Mouse (Mus musculus) hindbrain, embryonic 11.5 days (tissue): ENCODE results near the gene Usp43. TPM values are rescaled to one million over a fixed set of nuclear protein-coding genes. Genes with fewer than 3 reads are reported as not detected.

Experiments
- ATAC-seq: fragments of 200-750 bp; cut with Nextera tagmentation; 2 replicates; pipeline ENCODE4 v1.8.0; 2017; ENCODE audit warnings: mild to moderate bottlenecking, moderate TSS enrichment, moderate library complexity; ENCODE audit not compliant: low FRiP score
- DNase-seq: peaks from one replicate; pipeline ENCODE4 v3.0.0-alpha.2; 2015; ENCODE audit warnings: low spot score
- H3K27ac ChIP-seq: fragments of 300-500 bp; sonication (generic); 2 replicates; pipeline ENCODE4 v1.5.1; 2014; ENCODE audit warnings: mild to moderate bottlenecking, low read depth, low read length
- H3K27me3 ChIP-seq: fragments of 300-500 bp; sonication (generic); 2 replicates; pipeline ENCODE4 v1.6.1; 2014; ENCODE audit warnings: mild to moderate bottlenecking, low read length, moderate library complexity, mixed read lengths; ENCODE audit not compliant: control insufficient read depth, insufficient read depth
- H3K36me3 ChIP-seq: fragments of 300-500 bp; sonication (generic); 2 replicates; pipeline ENCODE4 v1.6.1; 2014; ENCODE audit warnings: mild to moderate bottlenecking, low read length, moderate library complexity, mixed read lengths; ENCODE audit not compliant: control insufficient read depth, insufficient read depth
- H3K4me1 ChIP-seq: fragments of 300-500 bp; sonication (generic); replicated peaks from 2 replicates; pipeline ENCODE4 v1.6.1; 2014; ENCODE audit warnings: low read length, mixed read lengths; ENCODE audit not compliant: control insufficient read depth, insufficient read depth
- H3K4me2 ChIP-seq: fragments of 300-500 bp; sonication (generic); replicated peaks from 2 replicates; pipeline ENCODE4 v1.6.1; 2014; ENCODE audit warnings: mild to moderate bottlenecking, low read depth, low read length
- H3K4me3 ChIP-seq: fragments of 300-500 bp; sonication (generic); 2 replicates; pipeline ENCODE4 v1.5.1; 2014; ENCODE audit warnings: low read depth, low read length
- H3K9ac ChIP-seq: fragments of 300-500 bp; sonication (generic); 2 replicates; pipeline ENCODE4 v1.6.1; 2014; ENCODE audit warnings: low read depth, low read length
- H3K9me3 ChIP-seq: fragments of 300-500 bp; sonication (generic); 2 replicates; pipeline ENCODE4 v1.6.1; 2016; ENCODE audit warnings: low read length; ENCODE audit not compliant: control insufficient read depth
- WGBS: fragments of 180-500 bp; shearing (Covaris S2); extraction: QIAGEN DNeasy Blood & Tissue Kit; methylation state at CpG from one replicate; pipeline ENCODE4 v1.1.7; 2014; 5-methylcytosine and 5-hydroxymethylcytosine counted together
- polyA plus RNA-seq: library from polyadenylated mRNA; unstranded; fragments of >200 nt; fragmentation: Nextera tagmentation; extraction: Ambion mirVana; gene quantifications from 2 replicates; pipeline ENCODE4 v1.2.1, GENCODE M21; 2014

Gene Usp43
- polyA plus RNA-seq, 1 experiment from 2014 or later: 0.99 TPM

- no peaks in the 10 kb centered on the region for H3K27me3 ChIP-seq
- no peaks in the 10 kb centered on the region for H3K9me3 ChIP-seq
- no peak overlapping the region for H3K4me2 ChIP-seq
- H3K4me1 ChIP-seq: no peaks in the 10 kb centered on the region
- H3K36me3 ChIP-seq: no peaks in the 10 kb centered on the region
- DNase-seq: no peak
- ATAC-seq: no peak
- H3K4me3 ChIP-seq: no peak overlapping the region
- H3K27ac ChIP-seq: no peak overlapping the region
- WGBS: 75% methylated on average over 5 of the region's 5 CpGs
- H3K9ac ChIP-seq: no peak overlapping the region
Measured at GRCm38 (mm10) chr11:67865100-67865499, 56.9 kb downstream of the Usp43 start.

GRCm38 (mm10) chr11:67861399-67861838 lies 60.5 kb downstream of the Usp43 start:
- 8% methylated on average over 7 of the region's 7 CpGs for WGBS
- H3K9ac ChIP-seq: no peak overlapping the region
- H3K4me3 ChIP-seq: no peak overlapping the region
- H3K9me3 ChIP-seq: no peaks in the 10 kb centered on the region
- no peaks in the 10 kb centered on the region for H3K36me3 ChIP-seq
- H3K27me3 ChIP-seq: no peaks in the 10 kb centered on the region
- DNase-seq: peak; percentile 21
- no peak overlapping the region for H3K27ac ChIP-seq
- no peaks in the 10 kb centered on the region for H3K4me1 ChIP-seq
- H3K4me2 ChIP-seq: no peak overlapping the region
- no peak for ATAC-seq

DNA sequence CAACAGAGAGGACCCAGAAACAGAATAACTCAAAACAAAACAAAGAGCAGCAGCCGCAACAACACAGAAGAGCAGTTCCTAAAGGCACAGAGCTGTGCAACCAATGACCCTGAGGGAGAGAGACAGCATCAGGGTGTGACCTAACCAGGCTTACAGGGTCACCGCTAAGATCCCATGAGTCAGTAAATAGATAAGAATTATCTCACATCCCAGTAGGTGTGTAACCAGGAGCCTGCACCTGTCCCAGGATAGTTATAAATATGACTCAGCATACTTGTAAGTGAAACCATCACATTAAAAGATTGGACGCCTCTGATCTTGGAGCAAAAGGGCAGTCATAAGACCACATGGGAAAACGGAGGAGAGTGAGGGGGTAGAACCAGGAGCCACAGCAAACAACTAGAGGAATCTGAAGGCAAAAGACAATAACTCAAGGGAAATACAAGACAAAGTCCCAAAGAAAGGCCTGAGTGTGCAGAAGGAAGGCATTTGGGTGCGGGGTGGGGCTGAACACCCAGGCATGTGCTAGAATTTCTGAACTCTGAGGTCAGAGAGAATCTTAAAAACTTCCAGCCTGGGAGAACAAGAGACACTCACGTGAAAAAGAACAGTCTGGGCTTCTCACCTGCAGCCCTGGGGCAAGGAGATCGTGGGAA lies 61.1 kb downstream of the Usp43 start:
- H3K4me1 ChIP-seq: no peaks in the 10 kb centered on the region
- no peak for ATAC-seq
- H3K27me3 ChIP-seq: no peaks in the 10 kb centered on the region
- DNase-seq: no peak
- H3K9ac ChIP-seq: no peak overlapping the region
- no peak overlapping the region for H3K27ac ChIP-seq
- H3K36me3 ChIP-seq: no peaks in the 10 kb centered on the region
- H3K4me3 ChIP-seq: no peak overlapping the region
- no peaks in the 10 kb centered on the region for H3K9me3 ChIP-seq
- no peak overlapping the region for H3K4me2 ChIP-seq
- WGBS: 56% methylated on average over 7 of the region's 7 CpGs

GRCm38 (mm10) chr11:67858518-67858917 lies 63.4 kb downstream of the Usp43 start:
- H3K4me1 ChIP-seq: no peaks in the 10 kb centered on the region
- H3K36me3 ChIP-seq: no peaks in the 10 kb centered on the region
- no peak for DNase-seq
- H3K4me3 ChIP-seq: no peak overlapping the region
- H3K9me3 ChIP-seq: no peaks in the 10 kb centered on the region
- H3K27ac ChIP-seq: no peak overlapping the region
- WGBS: 85% methylated on average over 9 of the region's 9 CpGs
- no peak overlapping the region for H3K4me2 ChIP-seq
- no peak overlapping the region for H3K9ac ChIP-seq
- H3K27me3 ChIP-seq: no peaks in the 10 kb centered on the region
- no peak for ATAC-seq

DNA sequence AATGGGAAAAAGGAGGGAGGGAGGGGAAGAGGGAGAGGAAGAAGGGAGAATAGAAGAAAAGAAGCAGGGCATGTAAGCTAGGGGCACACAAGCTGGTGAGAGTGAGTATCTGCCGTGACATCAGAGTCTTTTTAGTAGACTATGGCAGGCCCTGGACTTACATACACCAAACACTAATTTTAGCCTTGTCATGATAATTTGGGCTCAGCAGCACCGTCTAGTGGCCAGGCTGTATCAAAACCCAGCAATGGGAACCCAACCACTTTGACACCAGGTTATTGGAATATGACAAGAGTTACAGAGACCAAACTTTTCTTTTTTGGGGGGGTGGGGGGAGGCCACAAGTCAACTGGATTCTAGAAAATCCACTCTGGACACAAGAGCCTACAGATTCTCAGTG lies 66.9 kb downstream of the Usp43 start:
- Histone ChIP-seq H3K9ac (no peak overlapping the region), H3K27ac (no peak overlapping the region), H3K4me2 (no peak overlapping the region), H3K4me3 (no peak overlapping the region), H3K27me3 (no peaks in the 10 kb centered on the region), H3K36me3 (no peaks in the 10 kb centered on the region), H3K9me3 (no peaks in the 10 kb centered on the region), H3K4me1 (no peaks in the 10 kb centered on the region)
- DNase-seq: peak; percentile 41
- WGBS: 47% methylated on average over 2 of the region's 2 CpGs
- ATAC-seq: no peak

GRCm38 (mm10) chr11:67853996-67854395 lies 68.0 kb downstream of the Usp43 start:
- no peak overlapping the region for H3K4me2 ChIP-seq
- DNase-seq (no peak), ATAC-seq (no peak)
- H3K9me3 ChIP-seq: no peaks in the 10 kb centered on the region
- no peaks in the 10 kb centered on the region for H3K4me1 ChIP-seq
- H3K27me3 ChIP-seq: no peaks in the 10 kb centered on the region
- H3K9ac ChIP-seq: no peak overlapping the region
- WGBS: 55% methylated on average over 6 of the region's 6 CpGs
- no peaks in the 10 kb centered on the region for H3K36me3 ChIP-seq
- no peak overlapping the region for H3K4me3 ChIP-seq
- no peak overlapping the region for H3K27ac ChIP-seq

GRCm38 (mm10) chr11:67851770-67852169 lies 70.2 kb downstream of the Usp43 start:
- DNase-seq (no peak), ATAC-seq (no peak)
- Histone ChIP-seq H3K4me1 (no peaks in the 10 kb centered on the region), H3K27me3 (no peaks in the 10 kb centered on the region), H3K4me3 (no peak overlapping the region), H3K4me2 (no peak overlapping the region), H3K9me3 (no peaks in the 10 kb centered on the region), H3K9ac (no peak overlapping the region), H3K36me3 (no peaks in the 10 kb centered on the region), H3K27ac (no peak overlapping the region)
- 55% methylated on average over 5 of the region's 5 CpGs for WGBS

GRCm38 (mm10) chr11:67845193-67845592 lies 76.8 kb downstream of the Usp43 start:
- Histone ChIP-seq H3K9ac (no peak overlapping the region), H3K4me2 (no peak overlapping the region), H3K4me3 (no peak overlapping the region), H3K9me3 (no peaks in the 10 kb centered on the region), H3K27ac (no peak overlapping the region), H3K27me3 (no peaks in the 10 kb centered on the region), H3K4me1 (no peaks in the 10 kb centered on the region), H3K36me3 (no peaks in the 10 kb centered on the region)
- 87% methylated on average over 4 of the region's 4 CpGs for WGBS
- DNase-seq: no peak
- ATAC-seq: no peak

DNA sequence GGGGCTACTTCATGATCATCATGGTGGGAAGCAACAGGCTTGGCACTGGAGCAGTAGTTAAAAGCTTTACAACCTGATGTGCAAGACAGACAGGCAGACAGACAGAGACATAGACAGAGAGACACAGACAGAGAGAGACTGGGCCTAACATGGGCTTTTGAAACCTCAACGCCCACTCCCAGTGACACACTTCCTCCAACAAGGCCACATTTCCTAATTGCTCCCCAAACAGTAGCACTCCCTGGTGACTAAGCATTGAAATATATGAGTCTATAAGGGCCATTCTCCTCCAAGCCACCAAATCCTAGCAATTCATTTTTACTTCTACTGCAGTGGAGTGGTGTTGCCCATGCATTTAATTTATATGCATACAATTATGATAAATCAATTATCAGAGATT lies 82.1 kb downstream of the Usp43 start:
- Histone ChIP-seq H3K4me2 (no peak overlapping the region), H3K27ac (no peak overlapping the region), H3K4me3 (no peak overlapping the region), H3K9me3 (no peaks in the 10 kb centered on the region), H3K27me3 (no peaks in the 10 kb centered on the region), H3K4me1 (no peaks in the 10 kb centered on the region), H3K9ac (no peak overlapping the region), H3K36me3 (no peaks in the 10 kb centered on the region)
- ATAC-seq (no peak), DNase-seq (no peak)
- WGBS: 86% methylated on average over 1 of the region's 1 CpGs
